Mouse (Mus musculus) hindbrain, embryonic 12.5 days (tissue): ENCODE results near the gene Mrpl33. TPM values are rescaled to one million over a fixed set of nuclear protein-coding genes. Genes with fewer than 3 reads are reported as not detected.
"Not testable (repeated sequence)": the region's sequence is repeated elsewhere in the genome, so short reads cannot be mapped to it uniquely, and the experiment has no call there.

Experiments
- ATAC-seq: fragments of 200-750 bp; cut with Nextera tagmentation; 2 replicates; pipeline ENCODE4 v1.8.0; 2017; ENCODE audit warnings: moderate TSS enrichment; ENCODE audit not compliant: low FRiP score
- H3K27ac ChIP-seq: fragments of 300-500 bp; sonication (generic); 2 replicates; pipeline ENCODE4 v1.5.1; 2016; ENCODE audit warnings: mild to moderate bottlenecking
- H3K27me3 ChIP-seq: fragments of 300-500 bp; sonication (generic); 2 replicates; pipeline ENCODE4 v1.6.1; 2016; ENCODE audit warnings: mild to moderate bottlenecking
- H3K36me3 ChIP-seq: fragments of 300-500 bp; sonication (generic); 2 replicates; pipeline ENCODE4 v1.6.1; 2016; ENCODE audit warnings: mild to moderate bottlenecking
- H3K4me1 ChIP-seq: fragments of 300-500 bp; sonication (generic); 2 replicates; pipeline ENCODE4 v1.6.1; 2016
- H3K4me2 ChIP-seq: fragments of 300-500 bp; sonication (generic); replicated peaks from 2 replicates; pipeline ENCODE4 v1.6.1; 2016; ENCODE audit warnings: mild to moderate bottlenecking
- H3K4me3 ChIP-seq: fragments of 300-500 bp; sonication (generic); 2 replicates; pipeline ENCODE4 v1.5.1; 2016; ENCODE audit warnings: mild to moderate bottlenecking
- H3K9ac ChIP-seq: fragments of 300-500 bp; sonication (generic); 2 replicates; pipeline ENCODE4 v1.6.1; 2016; ENCODE audit warnings: mild to moderate bottlenecking, moderate library complexity
- H3K9me3 ChIP-seq: fragments of 300-500 bp; sonication (generic); replicated peaks from 2 replicates; pipeline ENCODE4 v1.6.1; 2016; ENCODE audit warnings: mild to moderate bottlenecking
- WGBS: fragments of 180-500 bp; shearing (Covaris S2); methylation state at CpG from one replicate; pipeline ENCODE4 v1.1.7; 2016; 5-methylcytosine and 5-hydroxymethylcytosine counted together
- polyA plus RNA-seq: library from polyadenylated mRNA; unstranded; fragments of >200 nt; fragmentation: Nextera tagmentation; extraction: Ambion mirVana; gene quantifications from 2 replicates; pipeline ENCODE4 v1.2.1, GENCODE M21; 2016

Mrpl33 gene
- polyA plus RNA-seq, 1 experiment from 2014 or later, result 201 TPM

DNA sequence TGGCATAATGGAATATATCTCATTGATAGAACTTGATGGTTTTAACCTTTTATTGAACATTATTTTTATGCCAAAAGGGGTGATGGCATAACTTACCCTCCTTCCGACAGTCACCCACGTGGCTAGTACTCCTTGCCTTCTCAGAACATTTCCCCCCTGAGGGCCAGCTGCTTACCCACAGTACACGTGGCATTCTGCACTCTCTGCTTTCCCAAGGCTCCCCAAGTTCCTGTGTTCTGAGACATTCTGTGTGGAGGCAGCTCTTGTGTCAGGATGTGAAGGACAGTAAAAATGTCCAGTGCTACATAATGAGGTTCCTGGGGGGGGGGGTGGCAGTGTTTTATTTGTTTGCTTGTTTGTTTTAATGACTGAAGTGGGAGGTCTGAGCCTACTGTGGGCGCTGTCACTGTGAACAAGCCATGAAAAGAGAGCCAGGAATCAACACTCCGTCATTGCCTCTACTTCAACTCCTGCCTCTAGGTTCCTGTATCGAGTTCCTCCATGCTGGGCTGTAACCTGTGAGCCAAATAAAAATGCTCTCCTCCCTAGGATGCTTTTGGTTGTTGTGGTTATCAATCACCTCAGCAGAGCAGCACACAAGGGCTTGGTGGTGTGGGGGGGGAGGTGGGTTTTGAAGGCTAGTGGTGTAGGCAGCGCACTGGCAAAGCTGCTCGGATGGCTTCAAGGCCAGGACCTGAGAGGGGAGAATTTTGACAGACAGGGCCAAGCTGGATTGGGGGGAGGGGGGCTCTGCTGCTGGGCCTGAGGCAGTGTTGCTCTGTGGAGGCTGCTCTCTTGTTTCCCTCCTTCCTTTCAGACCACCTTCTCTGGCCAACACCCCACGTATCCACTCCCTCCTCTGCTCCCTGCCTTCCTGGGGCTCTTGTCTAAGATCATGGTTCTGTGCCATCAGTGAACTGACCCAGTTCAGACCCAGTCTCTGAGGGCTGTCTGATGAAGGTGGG lies 31.1 kb downstream of the Mrpl33 start:
- 0 out of 2 replicates have a peak, but pooled peaks cover 7% of the 10 kb centered on the region for H3K36me3 ChIP-seq
- no peak overlapping the region for H3K9ac ChIP-seq
- H3K27ac ChIP-seq, result no peak overlapping the region
- no peak overlapping the region for H3K4me3 ChIP-seq
- ATAC-seq, result no peak
- peaks cover 3% of the 10 kb centered on the region; the same call in 1 of the 2 replicates for H3K4me1 ChIP-seq
- WGBS, result 57% methylated on average over 9 of the region's 9 CpGs
- no peak overlapping the region for H3K4me2 ChIP-seq
- no peaks in the 10 kb centered on the region for H3K27me3 ChIP-seq
- H3K9me3 ChIP-seq, result no peaks in the 10 kb centered on the region

DNA sequence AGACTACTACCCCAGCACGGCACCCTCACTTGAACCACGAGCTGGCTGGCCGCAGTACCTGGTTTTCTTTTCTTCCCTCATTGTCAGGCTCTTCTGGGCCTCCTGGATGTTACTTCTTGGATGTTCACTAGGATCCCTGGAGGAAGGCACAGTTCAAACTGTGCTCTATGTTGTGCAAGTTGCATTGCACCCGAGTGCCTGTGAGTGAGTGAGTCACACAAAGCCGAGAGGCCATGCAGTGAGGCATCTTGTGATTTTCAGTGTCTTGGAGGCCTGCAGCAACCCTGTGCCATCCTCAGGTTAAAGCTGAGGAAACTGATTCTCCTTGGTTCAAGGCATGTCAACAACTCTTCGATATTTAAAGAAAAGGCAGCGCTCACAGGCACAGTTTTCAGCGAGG lies 31.8 kb downstream of the Mrpl33 start:
- 89% methylated on average over 8 of the region's 8 CpGs for WGBS
- no peak for ATAC-seq
- no peaks in the 10 kb centered on the region for H3K27me3 ChIP-seq
- peaks cover 3% of the 10 kb centered on the region; the same call in 1 of the 2 replicates for H3K4me1 ChIP-seq
- no peak overlapping the region for H3K4me3 ChIP-seq
- H3K4me2 ChIP-seq, result no peak overlapping the region
- H3K9me3 ChIP-seq, result no peaks in the 10 kb centered on the region
- no peak overlapping the region for H3K27ac ChIP-seq
- H3K36me3 ChIP-seq, result 0 out of 2 replicates have a peak, but pooled peaks cover 3% of the 10 kb centered on the region
- no peak overlapping the region for H3K9ac ChIP-seq

DNA sequence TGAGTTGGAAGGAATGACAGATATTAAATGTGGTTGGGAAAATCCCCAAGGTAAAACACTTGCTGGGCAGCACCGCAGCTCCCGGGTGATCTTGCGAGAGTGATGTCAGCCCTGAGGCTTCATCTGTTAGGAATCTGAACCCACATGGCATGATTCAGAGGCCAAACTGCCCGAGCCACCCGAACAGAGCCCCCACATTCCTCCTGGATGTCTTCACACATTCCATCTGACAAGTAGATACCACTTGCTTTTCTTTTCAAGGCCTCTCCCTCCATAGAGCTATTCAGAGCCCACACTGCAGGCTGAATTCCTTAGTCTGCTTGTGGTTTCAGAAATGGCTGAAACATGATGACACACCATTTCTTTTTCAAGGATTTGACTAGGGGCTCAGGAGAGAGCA lies 33.3 kb downstream of the Mrpl33 start:
- H3K4me3 ChIP-seq, result no peak overlapping the region
- no peak for ATAC-seq
- 53% methylated on average over 5 of the region's 5 CpGs for WGBS
- H3K27me3 ChIP-seq, result no peaks in the 10 kb centered on the region
- H3K27ac ChIP-seq, result 0 out of 2 replicates have a peak overlapping the region, but pooled peaks have one; percentile 44
- H3K36me3 ChIP-seq, result 0 out of 2 replicates have a peak, but pooled peaks cover 3% of the 10 kb centered on the region
- peaks cover 3% of the 10 kb centered on the region; the same call in 1 of the 2 replicates for H3K4me1 ChIP-seq
- H3K9me3 ChIP-seq, result no peaks in the 10 kb centered on the region
- no peak overlapping the region for H3K4me2 ChIP-seq
- H3K9ac ChIP-seq, result no peak overlapping the region

DNA sequence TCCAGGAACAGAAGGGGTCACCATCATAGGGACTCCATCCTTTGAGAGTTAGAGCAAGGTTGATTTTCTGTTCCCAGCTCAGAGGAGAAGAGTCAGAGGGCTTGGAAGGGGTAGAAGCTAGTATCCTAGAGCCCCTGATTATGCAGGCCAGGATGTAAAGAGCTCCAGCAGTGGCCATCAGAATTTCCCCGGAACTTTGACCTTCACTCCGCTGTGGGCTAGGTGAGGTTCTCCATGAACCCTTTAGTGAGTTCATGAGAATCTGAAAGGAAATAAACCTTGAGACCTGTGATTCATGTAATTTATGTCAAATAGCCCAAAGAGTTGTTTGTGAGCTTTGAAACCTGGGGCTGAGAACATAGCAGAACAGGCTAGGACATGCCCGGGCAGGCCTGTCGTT lies 34.4 kb downstream of the Mrpl33 start:
- H3K27me3 ChIP-seq, H3K27ac ChIP-seq, H3K4me1 ChIP-seq, H3K9me3 ChIP-seq, ATAC-seq, H3K36me3 ChIP-seq, H3K4me3 ChIP-seq, H3K9ac ChIP-seq, H3K4me2 ChIP-seq: not testable (repeated sequence)
- 100% methylated on average over 4 of the region's 4 CpGs for WGBS

DNA sequence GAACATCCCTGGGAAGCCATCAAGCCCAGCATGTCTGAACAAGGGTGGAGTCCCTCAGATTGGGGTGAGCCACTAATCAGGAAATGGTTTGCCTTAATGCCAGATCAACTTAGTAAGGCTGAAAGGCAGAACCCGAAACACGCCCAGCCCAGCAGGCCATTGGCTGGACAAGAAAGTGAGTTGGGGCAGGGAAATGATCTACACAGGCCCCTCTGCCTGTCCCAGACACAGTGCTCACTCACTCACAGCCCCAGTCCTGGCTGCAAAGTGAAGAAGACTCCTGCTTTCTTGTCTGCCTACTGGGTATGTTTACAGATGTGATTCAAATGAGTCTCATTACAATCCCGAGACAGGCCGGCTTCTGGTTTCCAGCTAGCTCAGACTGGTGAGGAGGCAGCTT lies 37.4 kb downstream of the Mrpl33 start:
- H3K27ac ChIP-seq, result no peak overlapping the region
- H3K4me2 ChIP-seq, result no peak overlapping the region
- peaks cover 7% of the 10 kb centered on the region for H3K4me1 ChIP-seq
- ATAC-seq, result no peak
- WGBS, result 68% methylated on average over 4 of the region's 4 CpGs
- H3K4me3 ChIP-seq, result no peak overlapping the region
- no peaks in the 10 kb centered on the region for H3K36me3 ChIP-seq
- no peaks in the 10 kb centered on the region for H3K9me3 ChIP-seq
- no peak overlapping the region for H3K9ac ChIP-seq
- H3K27me3 ChIP-seq, result no peaks in the 10 kb centered on the region

DNA sequence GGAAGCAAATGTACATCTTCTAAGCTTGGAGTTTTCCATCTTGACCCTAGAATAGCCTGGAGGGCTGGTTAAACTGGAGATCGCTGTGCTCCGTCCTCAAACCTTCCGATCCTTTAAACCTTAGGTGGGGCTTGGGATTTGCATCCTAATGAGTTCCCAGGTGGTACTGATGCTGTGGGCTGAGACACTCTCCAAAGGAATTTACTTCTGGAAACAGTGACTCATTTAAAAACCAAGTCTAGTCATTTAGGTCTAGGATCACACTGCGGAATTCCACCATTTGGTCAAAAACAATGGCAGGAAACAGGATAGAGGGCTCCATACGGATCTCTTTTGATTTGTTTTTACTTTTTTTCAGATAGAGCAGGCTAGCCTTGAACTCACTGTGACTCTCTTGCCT lies 37.9 kb downstream of the Mrpl33 start:
- no peak overlapping the region for H3K9ac ChIP-seq
- H3K9me3 ChIP-seq, result no peaks in the 10 kb centered on the region
- no peaks in the 10 kb centered on the region for H3K36me3 ChIP-seq
- 56% methylated on average over 5 of the region's 5 CpGs for WGBS
- ATAC-seq, result no peak
- no peak overlapping the region for H3K27ac ChIP-seq
- no peak overlapping the region for H3K4me2 ChIP-seq
- H3K27me3 ChIP-seq, result no peaks in the 10 kb centered on the region
- peaks cover 7% of the 10 kb centered on the region for H3K4me1 ChIP-seq
- H3K4me3 ChIP-seq, result no peak overlapping the region

GRCm38 (mm10) chr5:31636636-31637253 lies 40.0 kb downstream of the Mrpl33 start:
- ATAC-seq, result no peak
- H3K9ac ChIP-seq, result no peak overlapping the region
- 67% methylated on average over 9 of the region's 9 CpGs for WGBS
- no peaks in the 10 kb centered on the region for H3K9me3 ChIP-seq
- peaks cover 7% of the 10 kb centered on the region for H3K4me1 ChIP-seq
- no peak overlapping the region for H3K4me3 ChIP-seq
- 0 out of 2 replicates have a peak, but pooled peaks cover 3% of the 10 kb centered on the region for H3K36me3 ChIP-seq
- no peak overlapping the region for H3K27ac ChIP-seq
- no peak overlapping the region for H3K4me2 ChIP-seq
- H3K27me3 ChIP-seq, result no peaks in the 10 kb centered on the region

DNA sequence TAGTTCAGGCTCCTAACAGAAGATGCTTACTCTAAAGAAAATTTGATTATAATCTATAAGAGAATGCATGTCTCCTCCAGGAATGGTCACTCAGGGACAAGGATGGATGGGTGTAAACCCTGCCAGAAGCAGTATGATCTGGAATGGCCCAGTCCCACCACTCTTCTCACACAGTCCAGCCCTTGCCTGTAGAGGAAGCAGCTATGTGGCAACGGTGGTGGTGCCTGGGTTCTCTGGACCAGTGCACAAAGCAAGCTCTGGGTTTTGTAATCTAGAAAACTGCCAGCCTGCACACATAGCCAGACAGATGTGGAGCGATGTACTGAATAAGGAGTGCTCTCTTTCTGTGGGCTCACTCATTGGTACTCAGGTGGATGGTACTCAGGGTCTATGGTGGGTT lies 43.8 kb downstream of the Mrpl33 start:
- Histone ChIP-seq H3K27me3 (no peaks in the 10 kb centered on the region), H3K27ac (no peak overlapping the region), H3K4me1 (peaks cover 6% of the 10 kb centered on the region), H3K9me3 (no peaks in the 10 kb centered on the region), H3K9ac (no peak overlapping the region), H3K4me2 (no peak overlapping the region), H3K36me3 (0 out of 2 replicates have a peak, but pooled peaks cover 3% of the 10 kb centered on the region), H3K4me3 (no peak overlapping the region)
- no peak for ATAC-seq
- 95% methylated on average over 2 of the region's 2 CpGs for WGBS

DNA sequence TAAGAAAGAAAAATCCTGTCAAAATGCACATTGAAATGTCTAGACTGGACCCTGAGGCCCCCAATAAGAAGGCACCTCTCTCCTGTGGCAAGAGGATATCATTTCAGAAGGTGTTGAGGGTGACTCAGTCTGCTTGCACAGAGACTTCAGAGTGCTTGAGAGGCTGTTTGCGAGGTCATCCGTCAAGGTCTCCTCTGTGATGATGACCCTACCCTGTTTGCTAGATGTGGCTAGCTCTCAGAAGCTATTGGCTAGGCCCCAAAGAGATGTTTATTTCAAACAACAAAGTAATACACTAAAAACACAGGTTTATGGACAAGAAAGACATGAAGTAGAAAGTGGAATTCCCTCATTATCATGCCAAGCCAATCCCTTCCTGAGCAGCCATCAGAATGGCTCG lies 45.6 kb downstream of the Mrpl33 start:
- Histone ChIP-seq H3K27me3 (no peaks in the 10 kb centered on the region), H3K9me3 (no peaks in the 10 kb centered on the region), H3K36me3 (0 out of 2 replicates have a peak, but pooled peaks cover 3% of the 10 kb centered on the region), H3K4me1 (no peaks in the 10 kb centered on the region), H3K27ac (no peak overlapping the region), H3K9ac (no peak overlapping the region), H3K4me2 (no peak overlapping the region), H3K4me3 (no peak overlapping the region)
- 93% methylated on average over 3 of the region's 3 CpGs for WGBS
- no peak for ATAC-seq

- Histone ChIP-seq H3K4me1 (no peaks in the 10 kb centered on the region), H3K27ac (no peak overlapping the region), H3K27me3 (no peaks in the 10 kb centered on the region), H3K36me3 (0 out of 2 replicates have a peak, but pooled peaks cover 3% of the 10 kb centered on the region), H3K9ac (no peak overlapping the region), H3K4me3 (no peak overlapping the region), H3K9me3 (no peaks in the 10 kb centered on the region), H3K4me2 (no peak overlapping the region)
- WGBS, result 82% methylated on average over 4 of the region's 4 CpGs
- ATAC-seq, result no peak
Measured at GRCm38 (mm10) chr5:31644272-31644671, 47.5 kb downstream of the Mrpl33 start.

GRCm38 (mm10) chr5:31644847-31645246 lies 48.1 kb downstream of the Mrpl33 start:
- 90% methylated on average over 6 of the region's 6 CpGs for WGBS
- no peak overlapping the region for H3K27ac ChIP-seq
- H3K4me2 ChIP-seq, result no peak overlapping the region
- H3K4me1 ChIP-seq, result no peaks in the 10 kb centered on the region
- no peak overlapping the region for H3K9ac ChIP-seq
- H3K27me3 ChIP-seq, result no peaks in the 10 kb centered on the region
- ATAC-seq, result no peak
- 0 out of 2 replicates have a peak, but pooled peaks cover 3% of the 10 kb centered on the region for H3K36me3 ChIP-seq
- no peaks in the 10 kb centered on the region for H3K9me3 ChIP-seq
- no peak overlapping the region for H3K4me3 ChIP-seq

- 93% methylated on average over 6 of the region's 6 CpGs for WGBS
Measured at GRCm38 (mm10) chr5:31645798-31646197, 49.1 kb downstream of the Mrpl33 start.

More at GRCm38 (mm10) chr5:31645798-31646197, 49.1 kb downstream of the Mrpl33 start:
- Histone ChIP-seq H3K4me1 (no peaks in the 10 kb centered on the region), H3K4me3 (no peak overlapping the region), H3K4me2 (no peak overlapping the region), H3K36me3 (no peaks in the 10 kb centered on the region), H3K9me3 (no peaks in the 10 kb centered on the region), H3K27me3 (no peaks in the 10 kb centered on the region), H3K9ac (no peak overlapping the region), H3K27ac (no peak overlapping the region)
- ATAC-seq, result no peak
